In the genomic region with DNA sequence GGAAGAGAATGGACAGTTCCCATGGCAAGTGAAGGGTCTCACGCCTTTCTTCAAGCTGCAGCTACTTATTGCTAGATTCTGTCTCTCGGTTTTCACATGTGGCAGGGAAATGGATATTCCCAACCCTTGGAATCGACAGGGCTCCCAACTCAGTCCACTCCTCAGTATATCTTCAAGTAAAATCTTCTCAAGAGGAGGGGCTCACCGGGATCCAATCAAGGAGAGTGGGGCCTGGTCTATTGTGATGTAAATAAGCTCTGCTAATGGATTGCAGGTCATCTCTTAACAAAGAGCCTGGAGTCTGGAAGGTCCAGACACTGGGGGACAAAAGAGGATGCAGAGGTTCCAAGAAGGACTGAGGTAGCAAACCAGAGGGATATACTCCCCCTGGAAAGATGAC, we compare ENCODE assay signal across 29 mouse cellular contexts. TPM values are rescaled to one million over a fixed set of nuclear protein-coding genes. Genes with fewer than 3 reads are reported as not detected.
DNase-seq lines count a peak whose midpoint lies in the region; ATAC-seq lines count a peak whose summit lies in the region.
"Had no signal": no experiment of that assay in that cellular context is flagged by ENCODE, and none has a peak within 500 bp of the region (broad histone marks: within the 10 kb centered on the region; RNA-seq: fewer than 3 reads in every experiment).

No protein-coding gene starts in this region.

- DNase-seq in midbrain, embryonic 11.5 days (ENCODE audit: low spot score, missing footprints): peak; percentile 68
- no peak for DNase-seq in midbrain, embryonic 14.5 days
- peak; percentile 49 for DNase-seq in R1 (ENCODE audit: low read depth, low spot score)
- DNase-seq in embryo, embryonic 10 days (ENCODE audit: low spot score): peak; percentile 21
- DNase-seq in heart, adult 11 months: no peak
- DNase-seq: adrenal gland, postnatal 14 days; B cell, adult 2 months; cerebellum, adult 11-12 months; cerebellum, adult 9-11 months; heart, postnatal 10 days; kidney, postnatal 36 days; lung, postnatal 36 days; right cerebral cortex, postnatal 14 days had no signal

- no peaks in the 10 kb centered on the region; the same call in 1 of the 2 replicates for H3K27me3 ChIP-seq in midbrain, embryonic 11.5 days (ENCODE audit: control insufficient read depth, insufficient read depth, low read length)
- H3K27me3 ChIP-seq in midbrain, embryonic 14.5 days (ENCODE audit: control insufficient read depth, insufficient read depth, low read length): no peaks in the 10 kb centered on the region
- peaks cover 15% of the 10 kb centered on the region for H3K27me3 ChIP-seq in kidney, embryonic 15.5 days
- H3K27me3 ChIP-seq: lung, embryonic 15.5 days; stomach, embryonic 15.5 days had no signal

- no peak overlapping the region for H3K27ac ChIP-seq in midbrain, embryonic 11.5 days (ENCODE audit: low read depth, low read length)
- no peak overlapping the region for H3K27ac ChIP-seq in midbrain, embryonic 14.5 days (replicated peaks; ENCODE audit: low read depth, low read length)
- H3K27ac ChIP-seq in kidney, embryonic 15.5 days: no peak overlapping the region
- H3K27ac ChIP-seq: heart, embryonic 13.5 days; layer of hippocampus, adult 2 months; left cerebral cortex, adult 2 months; limb, embryonic 13.5 days; lung, embryonic 15.5 days; neural tube, embryonic 13.5 days; stomach, embryonic 15.5 days had no signal

- H3K9me3 ChIP-seq in midbrain, embryonic 11.5 days (ENCODE audit: control insufficient read depth, low read length): no peaks in the 10 kb centered on the region; the same call in 1 of the 2 replicates
- no peaks in the 10 kb centered on the region for H3K9me3 ChIP-seq in midbrain, embryonic 14.5 days (ENCODE audit: control insufficient read depth, low read length)
- no peaks in the 10 kb centered on the region for H3K9me3 ChIP-seq in kidney, embryonic 15.5 days (replicated peaks)
- H3K9me3 ChIP-seq: G1E; heart, embryonic 13.5 days; limb, embryonic 13.5 days; lung, embryonic 15.5 days; neural tube, embryonic 13.5 days; stomach, embryonic 15.5 days had no signal

- no peaks in the 10 kb centered on the region for H3K36me3 ChIP-seq in midbrain, embryonic 11.5 days (ENCODE audit: control insufficient read depth, insufficient read depth, low read length)
- no peaks in the 10 kb centered on the region for H3K36me3 ChIP-seq in midbrain, embryonic 14.5 days (ENCODE audit: control insufficient read depth, insufficient read depth, low read length)
- no peaks in the 10 kb centered on the region for H3K36me3 ChIP-seq in kidney, embryonic 15.5 days
- H3K36me3 ChIP-seq: G1E; heart, embryonic 13.5 days; limb, embryonic 13.5 days; lung, embryonic 15.5 days; neural tube, embryonic 13.5 days; stomach, embryonic 15.5 days had no signal

- WGBS in midbrain, embryonic 11.5 days: 41% methylated on average over 4 of the region's 4 CpGs
- 49% methylated on average over 4 of the region's 4 CpGs for WGBS in midbrain, embryonic 14.5 days
- WGBS in kidney, embryonic 15.5 days: 68% methylated on average over 4 of the region's 4 CpGs

- no peak for ATAC-seq in midbrain, embryonic 11.5 days (ENCODE audit: low FRiP score)
- no peak for ATAC-seq in midbrain, embryonic 14.5 days (ENCODE audit: low FRiP score, low TSS enrichment)
- ATAC-seq in kidney, embryonic 15.5 days (replicated peaks; ENCODE audit: low FRiP score): no peak
- ATAC-seq: forebrain, embryonic 14.5 days; intestine, embryonic 16.5 days had no signal

- H3K9ac ChIP-seq in midbrain, embryonic 11.5 days (ENCODE audit: low read length): no peak overlapping the region
- no peak overlapping the region for H3K9ac ChIP-seq in midbrain, embryonic 14.5 days (replicated peaks; ENCODE audit: low read length)
- H3K9ac ChIP-seq in kidney, embryonic 15.5 days: no peak overlapping the region
- H3K9ac ChIP-seq: heart, embryonic 13.5 days; limb, embryonic 13.5 days; lung, embryonic 15.5 days; neural tube, embryonic 13.5 days; stomach, embryonic 15.5 days had no signal

- no peak overlapping the region for H3K4me3 ChIP-seq in midbrain, embryonic 11.5 days (ENCODE audit: low read depth, low read length)
- H3K4me3 ChIP-seq in midbrain, embryonic 14.5 days (replicated peaks; ENCODE audit: low read depth, low read length): no peak overlapping the region
- no peak overlapping the region for H3K4me3 ChIP-seq in kidney, embryonic 15.5 days (replicated peaks)
- H3K4me3 ChIP-seq: heart, embryonic 13.5 days; layer of hippocampus, adult 2 months; left cerebral cortex, adult 2 months; limb, embryonic 13.5 days; lung, embryonic 15.5 days; neural tube, embryonic 13.5 days; stomach, embryonic 15.5 days had no signal

- H3K4me1 ChIP-seq in midbrain, embryonic 11.5 days (ENCODE audit: control insufficient read depth, insufficient read depth, low read length): peaks cover 8% of the 10 kb centered on the region
- no peaks in the 10 kb centered on the region for H3K4me1 ChIP-seq in midbrain, embryonic 14.5 days (ENCODE audit: control insufficient read depth, insufficient read depth, low read length)
- no peaks in the 10 kb centered on the region for H3K4me1 ChIP-seq in kidney, embryonic 15.5 days
- H3K4me1 ChIP-seq: limb, embryonic 13.5 days; lung, embryonic 15.5 days; neural tube, embryonic 13.5 days; stomach, embryonic 15.5 days had no signal

- H3K4me2 ChIP-seq in midbrain, embryonic 11.5 days: no peak overlapping the region
- H3K4me2 ChIP-seq in midbrain, embryonic 14.5 days (ENCODE audit: low read length): no peak overlapping the region
- no peak overlapping the region for H3K4me2 ChIP-seq in kidney, embryonic 15.5 days
- H3K4me2 ChIP-seq: heart, embryonic 13.5 days; limb, embryonic 13.5 days; liver, embryonic 11.5 days; lung, embryonic 15.5 days; neural tube, embryonic 13.5 days; stomach, embryonic 15.5 days had no signal

RNA-seq across cellular contexts. Expression of a gene that starts 17.1 kb away (rescaled TPM):
- not detected in 2 replicates for polyA plus RNA-seq in midbrain, embryonic 11.5 days (2014; fragmentation: Nextera tagmentation; extraction: Ambion mirVana)
- polyA plus RNA-seq in midbrain, embryonic 14.5 days (2014; fragmentation: Nextera tagmentation; extraction: Ambion mirVana): not detected in 2 replicates
- polyA plus RNA-seq in kidney, embryonic 15.5 days (2015; fragmentation: Nextera tagmentation; extraction: Ambion mirVana): not detected in 2 replicates
- polyA plus RNA-seq: embryonic facial prominence, embryonic 11.5 days; forebrain, embryonic 14.5 days; G1E; heart, embryonic 13.5 days; intestine, embryonic 16.5 days; kidney, embryonic 16.5 days; limb, embryonic 13.5 days; liver, embryonic 11.5 days; liver, embryonic 16.5 days; lung, embryonic 15.5 days; neural tube, embryonic 13.5 days; small intestine, adult 2 months had no signal

Comparison
In these comparisons a context has a peak if more than half of its experiments do, and no peak if none do; other contexts are left out.
1. DNase-seq: peak in midbrain, embryonic 11.5 days (single experiment), R1 (single experiment) and embryo, embryonic 10 days (single experiment); none in midbrain, embryonic 14.5 days (single experiment) and heart, adult 11 months (single experiment).